Mouse (Mus musculus): ENCODE data around the gene Pacrg.

The Pacrg gene

GRCm38 (mm10) chr17:10624699-10625424 lies 215.2 kb downstream of the Pacrg start:
- DNase-seq (ENCODE audit: low spot score) = no peak

GRCm38 (mm10) chr17:10620621-10621020 lies 219.5 kb downstream of the Pacrg start:
- DNase-seq (ENCODE audit: low spot score) = no peak

- DNase-seq (ENCODE audit: low spot score) = no peak
Observed at GRCm38 (mm10) chr17:10619881-10620280, 220.2 kb downstream of the Pacrg start.

- no peak for DNase-seq (ENCODE audit: low spot score)
Observed at GRCm38 (mm10) chr17:10617656-10618055, 222.5 kb downstream of the Pacrg start.

GRCm38 (mm10) chr17:10615611-10616010 lies 224.5 kb downstream of the Pacrg start:
- DNase-seq (ENCODE audit: low spot score) = no peak

GRCm38 (mm10) chr17:10614696-10615095 lies 225.4 kb downstream of the Pacrg start:
- no peak for DNase-seq (ENCODE audit: low spot score)

GRCm38 (mm10) chr17:10611626-10612025 lies 228.5 kb downstream of the Pacrg start:
- DNase-seq (ENCODE audit: low spot score) = no peak

- no peak for DNase-seq (ENCODE audit: low spot score)
Observed at GRCm38 (mm10) chr17:10608146-10608545, 232.0 kb downstream of the Pacrg start.

GRCm38 (mm10) chr17:10606090-10606489 lies 234.0 kb downstream of the Pacrg start:
- no peak for DNase-seq (ENCODE audit: low spot score)

- no peak for DNase-seq (ENCODE audit: low spot score)
Observed at GRCm38 (mm10) chr17:10597741-10598140, 242.4 kb downstream of the Pacrg start.

- no peak for DNase-seq (ENCODE audit: low spot score)
Observed at GRCm38 (mm10) chr17:10589604-10590003, 250.5 kb downstream of the Pacrg start.

- DNase-seq (ENCODE audit: low spot score) = no peak
Observed at GRCm38 (mm10) chr17:10588922-10589400, 251.2 kb downstream of the Pacrg start.

GRCm38 (mm10) chr17:10583301-10583700 lies 256.8 kb downstream of the Pacrg start:
- DNase-seq (ENCODE audit: low spot score) = no peak

- no peak for DNase-seq (ENCODE audit: low spot score)
Observed at GRCm38 (mm10) chr17:10575306-10575705, 264.8 kb downstream of the Pacrg start.

- no peak for DNase-seq (ENCODE audit: low spot score)
Observed at GRCm38 (mm10) chr17:10572436-10572835, 267.7 kb downstream of the Pacrg start.

- no peak for DNase-seq (ENCODE audit: low spot score)
Observed at GRCm38 (mm10) chr17:10569270-10569669, 270.8 kb downstream of the Pacrg start.

GRCm38 (mm10) chr17:10567411-10567810 lies 272.7 kb downstream of the Pacrg start:
- no peak for DNase-seq (ENCODE audit: low spot score)

- no peak for DNase-seq (ENCODE audit: low spot score)
Observed at GRCm38 (mm10) chr17:10564191-10564590, 275.9 kb downstream of the Pacrg start.

GRCm38 (mm10) chr17:10562871-10563270 lies 277.2 kb downstream of the Pacrg start:
- DNase-seq (ENCODE audit: low spot score) = no peak

GRCm38 (mm10) chr17:10560053-10560452 lies 280.1 kb downstream of the Pacrg start:
- DNase-seq (ENCODE audit: low spot score) = no peak

- DNase-seq (ENCODE audit: low spot score) = no peak
Observed at GRCm38 (mm10) chr17:10558671-10559070, 281.4 kb downstream of the Pacrg start.

- DNase-seq (ENCODE audit: low spot score) = no peak
Observed at GRCm38 (mm10) chr17:10552295-10553056, 287.6 kb downstream of the Pacrg start.

GRCm38 (mm10) chr17:10550781-10551520 lies 289.2 kb downstream of the Pacrg start:
- DNase-seq (ENCODE audit: low spot score) = no peak
